Mouse (Mus musculus): Measurements from ENCODE around the gene Gabpb1.

The Gabpb1 gene

GRCm38 (mm10) chr2:126597279-126598241 lies 78.6 kb downstream of the Gabpb1 start:
- in situ Hi-C loops (cut with MboI, MseI), result loop anchor here (5.0 to 10.0 kb wide), 2 partner anchors 65 to 407 kb away; partner anchors contain the start of gene Ap4e1 (in 1 of the 2)

GRCm38 (mm10) chr2:126596347-126597072 lies 79.6 kb downstream of the Gabpb1 start:
- in situ Hi-C loops (cut with MboI, MseI), result loop anchor here (5.0 to 10.0 kb wide), 2 partner anchors 66 to 408 kb away; partner anchors contain the start of gene Ap4e1 (in 1 of the 2)

- in situ Hi-C loops (cut with MboI, MseI), result loop anchor here (5.0 to 10.0 kb wide), 2 partner anchors 411 to 413 kb away; partner anchors contain the start of gene Ap4e1 (in 2 of the 2)
Measured at GRCm38 (mm10) chr2:126593831-126594610, 82.1 kb downstream of the Gabpb1 start.

- in situ Hi-C loops (cut with MboI, MseI), result loop anchor here (5.0 to 10.0 kb wide), 2 partner anchors 413 to 416 kb away; partner anchors contain the start of gene Ap4e1 (in 2 of the 2)
Measured at GRCm38 (mm10) chr2:126591304-126591703, 84.8 kb downstream of the Gabpb1 start.

GRCm38 (mm10) chr2:126587468-126587867 lies 88.7 kb downstream of the Gabpb1 start:
- in situ Hi-C loops (cut with MboI, MseI), result no loop called here

GRCm38 (mm10) chr2:126584621-126585369 lies 91.3 kb downstream of the Gabpb1 start:
- in situ Hi-C loops (cut with MboI, MseI), result no loop called here

GRCm38 (mm10) chr2:126583960-126584359 lies 92.2 kb downstream of the Gabpb1 start:
- in situ Hi-C loops (cut with MboI, MseI), result no loop called here

- in situ Hi-C loops (cut with MboI, MseI), result no loop called here
Measured at GRCm38 (mm10) chr2:126579282-126579681, 96.9 kb downstream of the Gabpb1 start.

Data from T-helper 17 cell (primary cell).